Mouse (Mus musculus) gastrocnemius, postnatal 4 days (tissue): ENCODE measurements at regions not wholly inside any gene's neighbourhood (a gene's known extent, or its start where the extent isn't known, plus 50 kb on each side); places are given as distances from the start of the nearest gene placed in this dataset.
"Not testable (repeated sequence)": the region's sequence is repeated elsewhere in the genome, so short reads cannot be mapped to it uniquely, and the experiment has no call there.

Experiments used
- DNase-seq, 2 experiments: peaks; one replicate each; pipeline ENCODE4 v3.0.0; 2021 to 2022; ENCODE audit warnings: low spot score in 2 of 2, mixed read lengths in 2 of 2

DNA sequence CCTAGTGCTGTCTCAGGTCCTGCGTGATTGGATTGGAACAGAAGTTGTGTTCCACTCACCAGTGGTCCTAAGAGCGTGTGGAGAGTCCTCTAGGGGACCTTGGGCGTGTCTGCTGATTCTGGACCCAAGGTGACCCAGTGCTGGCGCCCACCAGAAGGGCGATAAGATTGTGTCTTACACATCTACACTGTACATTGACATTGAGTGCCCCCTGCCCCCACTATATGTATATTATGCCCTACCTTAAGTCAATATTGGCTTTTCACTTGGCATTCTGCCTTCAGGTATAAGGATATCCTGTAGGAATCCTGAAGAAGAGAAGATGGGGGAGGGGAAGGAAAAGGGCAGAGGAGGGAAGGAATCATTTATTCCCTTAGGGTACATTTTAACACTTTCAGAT, 260.2 kb upstream of the Rgs17 start:
- DNase-seq: no peak

DNA sequence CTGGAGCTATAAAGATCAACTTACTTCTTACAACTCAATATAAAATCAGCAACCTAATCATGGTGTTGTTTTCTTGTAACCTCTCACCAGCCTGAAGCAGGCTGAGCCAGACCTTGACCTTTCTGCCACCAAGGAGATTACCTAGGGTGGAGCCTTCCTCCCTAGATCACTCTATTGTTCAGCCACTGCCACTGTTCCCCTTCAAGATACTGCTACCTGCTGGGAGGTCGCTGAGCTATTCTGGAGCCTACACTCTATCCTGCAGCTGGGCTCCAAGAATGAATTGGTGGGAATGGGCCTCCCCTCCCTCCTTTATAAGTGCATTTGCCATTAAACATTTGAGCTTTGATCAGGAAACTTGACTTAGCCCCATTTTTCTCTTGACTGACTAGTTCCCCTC, 242.1 kb upstream of the Rgs17 start:
- not testable (repeated sequence) for DNase-seq

DNA sequence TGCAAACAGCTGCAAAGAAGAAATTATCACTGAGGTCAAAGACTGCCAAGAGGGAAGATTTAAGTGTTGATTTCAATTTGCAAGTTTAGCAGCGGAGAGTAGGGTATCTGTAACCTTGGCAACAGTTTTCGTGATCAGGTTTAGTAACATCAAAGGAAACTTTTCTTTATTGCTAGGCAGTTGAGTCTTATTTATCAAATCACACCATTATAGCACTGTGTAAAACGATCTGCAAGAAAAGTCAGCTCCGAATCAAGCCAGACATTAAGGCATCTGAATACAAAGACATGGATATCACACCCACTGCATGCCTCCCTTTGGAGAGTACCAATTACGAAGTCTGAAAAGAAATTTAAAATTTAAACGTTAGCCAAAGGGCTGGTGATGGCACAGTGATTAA, 234.7 kb upstream of the Rgs17 start:
- DNase-seq: no peak

DNA sequence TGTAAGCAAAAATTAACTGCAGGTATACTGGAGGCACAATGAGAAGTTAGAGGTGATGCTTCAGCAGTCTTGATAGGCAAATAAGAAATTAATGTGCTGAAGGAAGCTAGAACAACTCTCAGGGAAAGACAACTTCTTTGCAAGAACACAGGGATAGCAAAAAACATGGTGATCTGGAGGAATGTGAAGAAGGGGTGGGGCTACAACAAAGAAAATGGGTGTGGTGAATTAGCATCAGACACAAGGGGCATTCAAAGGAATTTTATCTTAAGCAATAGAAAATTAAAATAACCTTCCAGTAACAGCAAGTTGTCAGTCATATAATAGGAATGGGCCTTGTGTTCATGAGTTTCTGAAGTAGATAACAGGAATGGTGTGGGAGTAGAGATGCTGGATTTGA, 211.9 kb upstream of the Rgs17 start:
- no peak for DNase-seq

DNA sequence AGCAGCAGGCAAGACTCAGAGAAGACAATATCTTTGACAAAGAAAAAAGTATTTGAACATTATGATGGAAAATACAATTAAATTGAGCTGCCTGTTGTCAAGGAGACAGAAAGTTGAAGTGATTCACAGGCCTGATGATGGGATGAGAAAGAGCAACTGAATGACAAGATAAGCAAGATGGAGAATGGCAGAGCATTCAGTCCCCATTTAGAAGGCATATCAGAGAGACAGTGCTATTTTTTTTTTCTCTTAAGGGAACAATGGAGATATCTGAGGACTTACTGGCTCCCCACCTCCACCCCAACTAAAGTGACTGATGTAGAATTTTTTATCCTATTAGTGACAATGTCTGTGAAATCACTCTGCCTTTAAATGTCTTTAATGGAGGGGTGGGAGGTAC, 202.2 kb upstream of the Rgs17 start:
- not testable (repeated sequence) for DNase-seq

DNA sequence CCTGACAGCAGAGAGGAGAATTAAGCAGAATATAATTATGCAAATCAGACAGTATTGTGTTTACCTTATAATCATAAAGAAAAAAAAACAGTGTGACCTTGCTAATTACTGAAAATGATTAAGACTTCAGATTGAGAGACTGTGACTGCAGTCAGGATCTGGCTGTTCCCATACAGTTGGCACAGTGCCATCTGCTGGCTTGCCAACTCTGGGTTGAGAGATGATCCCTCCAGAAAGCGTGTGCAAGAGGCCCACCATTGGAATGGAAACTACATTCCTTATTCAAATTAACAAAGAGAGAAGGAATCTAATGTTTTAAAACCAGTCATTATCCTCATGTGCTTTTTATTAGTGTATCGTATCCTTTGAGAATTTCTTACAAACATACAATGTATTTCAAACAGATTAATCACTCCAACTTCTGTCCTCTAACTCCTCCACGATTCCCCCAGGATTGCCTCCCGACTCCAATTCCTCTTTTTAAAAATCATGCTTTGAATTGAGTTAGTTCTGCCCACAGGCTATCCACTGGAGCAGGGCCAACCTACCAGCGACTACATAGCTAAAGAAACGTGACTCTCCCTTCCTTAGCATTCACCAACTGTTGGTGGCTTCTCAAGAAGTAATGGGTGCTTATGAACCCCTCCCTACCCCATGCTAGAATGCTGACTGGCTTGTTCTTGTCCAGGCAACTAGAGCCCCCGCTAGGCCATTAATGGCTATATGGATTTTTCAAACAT, 192.9 kb upstream of the Rgs17 start:
- DNase-seq: peak in 1 of 2 experiments; percentile 33
